Mouse (Mus musculus) left cerebral cortex, postnatal 14 days (tissue): Measurements from ENCODE around the gene Tmcc1. TPM values are rescaled to one million over a fixed set of nuclear protein-coding genes. Genes with fewer than 3 reads are reported as not detected.

Source experiments
- DNase-seq, 2 experiments: peaks; one replicate each; pipeline ENCODE4 v3.0.0; 2021 to 2022; ENCODE audit warnings: low spot score in 2 of 2, mixed read lengths in 1 of 2
- intact Hi-C: fragments of 180-260 bp; cut with DNase I; formaldehyde crosslinking; loops from one replicate; pipeline ENCODE4 v1.15.1; 2025
- total RNA-seq, 2 experiments: library from RNA; stranded (reverse); gene quantifications; 2 replicates each; pipeline ENCODE4 v1.2.3; 2021

Tmcc1 gene
- total RNA-seq, 2 experiments from 2014 or later = 57.1 to 60.6 TPM

DNA sequence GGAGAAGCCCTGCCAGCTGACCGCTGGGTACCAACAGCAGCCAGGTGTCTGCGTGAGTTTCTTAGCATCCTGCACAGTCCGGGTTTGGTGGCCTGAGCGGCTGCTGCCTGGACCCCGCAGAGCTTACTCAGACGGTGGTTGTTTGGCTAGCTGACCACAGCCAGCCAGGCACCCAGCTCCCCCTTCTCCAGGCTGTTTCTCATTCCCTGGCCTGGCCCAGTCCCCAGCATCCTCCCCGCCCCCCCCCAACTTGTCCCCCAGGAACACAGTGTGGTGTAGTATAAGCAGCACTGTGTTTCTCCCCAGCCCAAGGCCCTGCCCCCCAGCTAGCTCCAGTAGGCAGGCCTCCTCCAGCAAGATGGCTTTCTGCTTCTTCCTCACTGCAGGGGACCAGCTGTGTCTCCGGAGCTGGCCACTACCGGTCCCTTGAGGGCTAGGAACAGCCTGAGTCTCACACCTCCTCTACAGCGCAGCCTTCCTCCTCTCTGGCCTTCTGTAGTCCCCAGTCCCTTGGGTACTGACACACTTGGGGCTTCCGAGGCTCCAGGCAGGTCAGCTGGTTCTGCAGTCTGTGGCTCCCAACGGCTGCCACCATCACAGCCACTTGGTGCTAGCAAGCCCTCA is 206.7 kb downstream of the Tmcc1 start:
- no peak for DNase-seq
- intact Hi-C loops = no loop called here

DNA sequence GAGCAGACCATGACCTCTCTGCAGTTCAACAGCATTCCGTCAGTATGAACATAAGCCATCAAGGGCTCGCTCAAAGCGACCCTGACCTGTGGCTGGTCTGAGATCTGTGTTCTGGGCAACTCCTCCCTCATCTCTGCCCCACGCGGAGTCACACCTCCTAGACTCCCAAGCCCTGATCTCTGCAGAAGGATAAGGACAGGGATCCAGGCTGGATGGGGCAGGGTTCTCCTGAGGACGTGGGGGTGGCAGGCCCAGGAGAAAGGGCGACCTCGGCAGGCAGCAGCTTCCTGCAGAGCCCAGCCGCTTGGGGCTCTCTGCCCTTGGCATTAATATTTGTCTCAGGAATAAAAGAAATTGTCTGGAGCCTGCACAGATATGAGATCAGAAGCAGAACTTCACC is 207.7 kb downstream of the Tmcc1 start:
- DNase-seq = no peak
- intact Hi-C loops = no loop called here

DNA sequence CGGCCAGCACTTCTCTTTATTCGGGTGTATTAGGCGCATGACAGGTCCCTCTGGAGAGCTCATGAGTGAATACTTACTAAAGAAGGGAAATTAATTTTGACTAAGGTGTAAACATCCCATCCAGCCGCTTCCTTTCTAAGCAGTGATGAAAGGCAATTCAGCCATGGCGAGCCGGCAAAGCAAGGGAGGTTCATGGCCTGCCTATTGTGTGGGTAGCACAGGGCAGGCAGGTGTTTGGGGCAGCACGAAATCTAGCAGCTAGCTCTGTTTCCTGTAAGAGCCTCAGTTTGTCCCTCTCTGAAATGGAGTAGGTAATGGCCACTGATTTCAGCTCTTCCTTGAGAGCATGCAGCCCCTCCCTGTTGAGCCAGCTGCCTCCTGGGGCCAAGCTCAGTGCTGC is 208.7 kb downstream of the Tmcc1 start:
- intact Hi-C loops = no loop called here
- no peak for DNase-seq

DNA sequence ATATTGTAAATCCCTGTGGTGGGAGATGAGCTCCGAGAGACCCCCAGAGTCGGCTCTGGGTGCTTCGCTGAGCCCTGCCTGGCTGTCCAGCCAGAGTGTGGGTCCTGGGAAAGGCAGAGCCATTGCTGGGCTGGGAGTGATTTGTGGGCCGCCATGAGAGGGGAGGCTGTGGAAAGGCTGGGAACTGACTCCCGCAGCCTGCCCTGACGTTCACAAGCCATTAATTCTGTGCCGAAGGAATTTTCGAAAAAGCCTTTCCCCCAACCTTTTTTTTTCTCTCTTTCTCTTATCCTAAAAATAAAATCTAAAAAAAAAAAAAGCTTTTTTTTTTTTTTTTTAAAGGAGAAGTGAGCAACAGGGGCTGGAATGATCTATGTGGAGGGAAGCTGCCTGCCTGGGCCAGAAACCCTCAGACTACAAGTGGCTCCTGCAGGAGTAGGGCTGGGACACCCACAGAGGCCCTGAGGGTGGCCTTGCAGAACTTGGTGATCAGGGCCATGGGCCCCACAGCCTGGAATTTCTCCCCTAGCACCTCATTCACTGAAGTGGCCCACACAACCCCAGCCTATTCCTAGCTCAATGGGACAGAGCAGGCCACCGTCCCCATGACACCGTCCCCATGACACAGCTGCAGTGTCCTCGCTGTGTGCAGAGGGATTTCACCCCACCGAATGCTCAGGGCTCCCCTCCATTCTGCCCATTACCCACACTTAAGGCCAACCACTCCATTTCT is 209.8 kb downstream of the Tmcc1 start:
- intact Hi-C loops = no loop called here

DNA sequence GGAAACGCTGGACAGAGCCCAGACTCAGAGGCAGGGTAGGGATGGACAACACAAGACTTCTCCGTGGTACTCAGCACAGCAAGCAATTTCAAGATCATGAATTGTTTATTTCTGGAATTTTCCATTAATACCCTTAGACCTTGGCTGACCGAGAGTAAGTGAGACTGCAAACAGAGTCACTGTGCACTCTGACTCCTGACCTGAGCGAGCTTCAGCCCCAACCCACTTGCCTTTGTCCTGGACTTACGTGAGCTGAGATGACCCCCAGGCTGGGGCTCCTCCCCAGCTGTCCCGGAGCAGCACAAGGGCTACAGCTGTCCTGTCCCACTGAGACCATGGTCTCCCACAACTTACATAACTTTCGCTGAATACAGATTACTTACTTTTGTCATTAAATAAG is 210.4 kb downstream of the Tmcc1 start:
- intact Hi-C loops = no loop called here

More for the DNA sequence above, 209.8 kb downstream of the Tmcc1 start:
- DNase-seq = no peak

DNA sequence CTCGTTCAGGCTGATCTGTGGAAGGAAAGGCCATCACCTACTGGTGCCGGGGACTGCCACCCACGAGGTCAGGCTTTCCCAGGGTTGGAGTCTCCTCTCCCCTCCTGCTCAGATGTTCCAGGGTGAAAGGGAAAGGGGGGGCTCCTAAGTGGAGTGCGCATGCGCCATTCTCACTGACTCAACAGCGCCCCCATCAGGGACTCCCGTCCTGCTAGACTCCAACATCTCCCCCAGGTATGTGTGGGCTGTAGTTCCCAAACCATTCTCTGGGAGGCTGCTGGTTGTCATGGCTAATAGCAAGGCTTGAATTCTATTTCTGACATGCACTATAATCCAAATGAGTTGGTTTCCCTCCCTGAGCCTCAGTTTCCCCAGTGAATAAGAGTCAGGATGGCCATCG is 214.7 kb downstream of the Tmcc1 start:
- DNase-seq = peak in 1 of 2 experiments; percentile 64
- intact Hi-C loops = no loop called here

More for the DNA sequence above, 210.4 kb downstream of the Tmcc1 start:
- no peak for DNase-seq

DNA sequence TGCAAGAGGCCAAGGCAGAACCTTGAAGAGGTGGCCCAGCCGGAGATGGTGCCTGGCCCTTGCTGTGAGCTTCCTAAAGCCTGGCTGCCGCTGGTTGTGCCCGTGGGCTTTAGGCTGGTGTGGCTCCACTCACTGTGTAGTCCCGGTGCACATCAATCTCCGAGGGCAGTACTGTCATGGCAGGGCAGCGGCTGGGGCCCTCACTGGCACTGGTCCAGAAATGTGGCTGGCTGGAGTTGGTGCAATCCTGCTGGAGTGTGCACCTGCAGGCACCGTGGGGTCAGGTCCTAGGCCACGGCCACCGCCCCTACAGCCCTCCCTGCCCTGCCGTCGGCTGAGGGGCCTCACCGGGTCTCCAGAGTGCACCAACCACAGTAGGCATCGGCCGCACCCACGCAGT is 215.5 kb downstream of the Tmcc1 start:
- no peak for DNase-seq
- intact Hi-C loops = no loop called here

DNA sequence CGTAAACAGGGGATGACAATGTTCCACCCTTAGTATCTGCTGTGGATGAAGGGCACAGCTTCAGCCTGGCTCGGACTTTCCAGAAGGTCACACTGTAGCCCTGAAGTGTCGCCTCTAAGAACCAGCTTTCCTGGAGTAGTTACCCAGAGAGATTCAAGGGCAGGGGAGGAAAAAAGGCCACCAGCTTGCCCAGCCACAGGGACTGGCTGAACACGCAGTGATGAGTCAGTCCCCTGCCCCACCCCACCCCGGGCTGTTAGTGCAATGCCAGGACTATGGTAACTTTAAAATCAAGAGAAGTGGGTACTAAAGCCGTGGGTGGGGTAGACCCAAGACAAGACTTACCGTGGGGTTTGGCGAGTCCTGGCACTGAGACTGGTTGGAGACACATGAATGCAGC is 217.7 kb downstream of the Tmcc1 start:
- intact Hi-C loops = no loop called here
- no peak for DNase-seq

DNA sequence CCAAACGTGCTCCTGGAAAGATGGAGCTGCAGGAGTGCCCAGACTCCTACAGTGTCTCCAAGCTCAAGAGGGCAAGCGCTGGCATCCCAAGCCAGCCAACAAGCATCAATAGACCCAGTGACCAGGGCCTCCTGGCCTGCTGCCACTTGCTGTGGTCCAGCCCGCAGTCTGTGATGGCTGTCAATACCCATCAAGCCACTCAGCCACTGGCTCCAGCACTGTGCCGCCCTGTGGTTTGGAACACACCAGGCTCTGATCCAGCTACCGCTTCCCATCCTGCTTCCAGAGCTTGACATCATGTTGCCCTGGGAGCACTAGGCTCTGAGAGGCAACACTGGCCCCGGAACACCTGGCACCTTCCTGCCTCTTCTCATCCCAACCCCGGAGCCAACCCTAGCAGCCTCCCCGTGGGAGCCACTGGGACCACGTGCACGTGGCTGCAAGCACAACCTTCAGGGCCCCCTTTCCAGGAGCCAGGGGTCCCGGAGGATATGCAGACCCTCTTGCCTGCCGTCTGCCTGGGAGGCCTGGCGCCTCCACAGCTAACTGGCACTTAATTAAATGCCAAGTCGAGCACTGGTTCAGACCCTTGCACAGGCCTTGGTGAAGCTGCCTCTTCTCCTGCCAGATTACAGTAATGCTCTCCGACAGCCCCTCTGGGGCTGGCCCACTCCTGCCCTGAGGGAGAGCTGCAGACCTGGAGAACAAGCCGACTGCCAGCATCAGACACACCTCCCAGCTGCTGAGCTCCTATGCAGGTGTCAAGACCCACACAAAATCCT is 219.2 kb downstream of the Tmcc1 start:
- intact Hi-C loops = no loop called here
- DNase-seq = peak in 1 of 2 experiments; percentile 58

DNA sequence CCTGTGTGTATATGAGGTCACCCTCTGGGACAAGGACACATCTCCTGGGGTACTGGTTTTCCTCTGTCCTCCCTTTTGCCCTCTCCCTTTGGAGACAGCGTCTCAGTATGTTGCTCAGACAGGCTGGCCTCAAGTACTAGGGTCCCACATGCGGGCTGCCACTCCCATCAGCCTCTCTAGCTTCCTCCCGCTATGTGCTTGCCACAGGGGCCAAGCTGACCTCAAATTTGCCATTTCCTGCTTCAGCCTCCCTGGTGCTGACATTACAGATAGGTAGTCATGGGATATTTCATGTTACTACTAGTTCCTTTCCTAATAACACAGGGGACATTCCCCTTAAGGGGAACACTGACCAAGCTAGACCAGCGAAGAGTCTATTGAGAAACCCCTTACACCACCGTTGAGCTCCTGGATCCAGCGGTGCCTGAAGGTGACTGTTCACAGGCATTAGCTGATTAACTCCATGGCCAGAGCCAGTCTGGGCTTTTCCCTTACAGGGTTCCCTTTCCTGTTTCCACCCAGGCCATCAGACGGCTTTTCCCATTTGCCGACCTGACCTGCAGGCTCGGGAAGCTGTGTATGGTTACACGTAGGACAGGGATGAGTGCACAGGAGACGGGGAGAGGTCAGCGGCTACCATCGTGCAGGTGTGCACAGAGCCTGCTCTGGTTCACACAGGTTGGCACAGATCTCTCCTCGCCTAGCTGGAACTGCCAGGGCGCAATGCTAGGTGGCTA is 220.0 kb downstream of the Tmcc1 start:
- no peak for DNase-seq
- intact Hi-C loops = no loop called here

DNA sequence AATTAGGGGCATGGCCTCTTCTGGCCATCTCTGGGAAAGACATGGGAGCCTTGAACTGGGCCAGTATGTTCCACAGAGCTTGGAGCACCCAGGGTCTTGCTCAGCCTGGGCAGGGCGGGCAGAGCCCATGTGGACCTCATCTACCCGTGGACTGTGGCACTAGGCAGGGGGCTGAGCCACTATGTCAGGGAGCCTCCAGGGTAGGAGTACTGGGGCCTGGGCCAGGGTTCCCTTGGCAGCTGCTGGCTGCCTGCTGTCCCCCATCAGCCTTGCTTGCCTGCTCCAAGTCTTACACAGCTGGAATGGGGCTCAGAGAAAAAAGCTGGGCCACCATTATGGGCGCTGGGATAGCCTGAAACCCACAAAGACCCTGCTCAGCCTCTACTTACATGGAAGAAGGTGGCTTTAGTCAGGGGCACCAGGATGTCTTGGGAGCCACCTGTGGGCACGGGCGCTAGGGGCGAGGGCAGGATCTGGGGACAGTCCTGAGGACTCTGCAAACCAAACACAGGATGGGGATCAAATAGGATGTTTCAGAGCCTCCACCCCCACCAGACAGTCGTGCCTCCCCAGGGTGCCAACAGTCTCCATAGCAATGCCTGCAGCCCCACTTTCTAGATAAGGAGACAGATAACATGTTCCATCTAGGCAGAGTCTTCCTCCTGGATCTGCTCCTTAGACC is 221.1 kb downstream of the Tmcc1 start:
- DNase-seq = no peak
- intact Hi-C loops = no loop called here

DNA sequence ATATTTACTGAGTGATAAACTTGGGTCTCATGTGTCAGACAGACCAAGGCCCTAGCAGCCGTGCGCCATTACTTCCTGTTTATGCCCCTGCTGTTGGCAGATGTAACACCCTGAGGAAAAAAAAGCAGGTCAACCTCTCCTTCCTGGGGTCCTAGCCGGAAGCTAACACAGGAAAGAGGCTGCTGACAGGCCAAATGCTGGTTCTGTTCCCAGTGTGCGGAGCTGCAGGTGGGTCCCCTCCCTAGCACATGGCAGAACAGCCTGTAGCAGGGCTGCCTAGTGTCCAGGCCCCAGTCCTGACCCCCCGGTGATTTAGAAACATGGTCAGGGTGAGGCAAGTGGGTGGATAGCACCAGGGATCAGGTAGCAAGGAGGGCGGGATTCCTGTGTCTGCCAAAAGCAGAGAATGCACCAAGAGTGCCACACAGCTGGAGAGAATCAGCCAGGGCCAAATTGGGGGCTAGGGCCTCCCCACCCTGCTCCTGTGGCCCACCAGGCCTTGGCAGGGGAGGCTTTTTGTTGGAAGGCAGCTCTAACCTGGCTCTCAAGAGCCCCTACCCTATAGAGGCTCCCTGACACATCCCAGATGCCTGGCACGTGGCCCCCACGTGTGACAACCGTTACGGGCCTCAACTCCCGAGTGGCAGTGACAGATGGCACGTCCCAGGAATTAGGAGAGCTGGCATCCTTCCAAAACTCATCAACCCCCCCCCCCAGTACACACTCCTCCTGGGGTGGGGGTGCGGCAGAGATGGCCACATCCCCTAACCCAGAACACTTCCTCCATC is 221.8 kb downstream of the Tmcc1 start:
- intact Hi-C loops = no loop called here
- DNase-seq = no peak

DNA sequence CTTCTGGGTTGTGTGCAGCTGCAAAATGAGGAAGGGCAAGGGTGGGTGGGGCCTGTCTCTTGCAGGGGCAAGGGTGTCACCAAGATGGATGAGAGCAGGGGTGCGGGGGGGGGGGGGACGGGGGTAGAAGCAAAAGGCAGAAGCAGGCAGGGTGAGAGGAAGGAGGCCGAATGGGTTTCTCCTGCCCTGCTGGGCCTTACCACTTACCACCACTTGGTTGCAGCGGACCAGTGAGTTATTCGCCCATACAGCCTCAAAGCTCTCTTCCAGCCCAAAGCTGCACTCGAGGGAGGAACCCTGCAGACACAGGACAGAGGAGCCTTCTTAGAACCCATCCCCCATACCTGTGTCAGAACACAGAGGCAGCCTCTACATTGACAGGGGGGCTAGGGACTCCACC is 223.3 kb downstream of the Tmcc1 start:
- no peak for DNase-seq
- intact Hi-C loops = no loop called here

DNA sequence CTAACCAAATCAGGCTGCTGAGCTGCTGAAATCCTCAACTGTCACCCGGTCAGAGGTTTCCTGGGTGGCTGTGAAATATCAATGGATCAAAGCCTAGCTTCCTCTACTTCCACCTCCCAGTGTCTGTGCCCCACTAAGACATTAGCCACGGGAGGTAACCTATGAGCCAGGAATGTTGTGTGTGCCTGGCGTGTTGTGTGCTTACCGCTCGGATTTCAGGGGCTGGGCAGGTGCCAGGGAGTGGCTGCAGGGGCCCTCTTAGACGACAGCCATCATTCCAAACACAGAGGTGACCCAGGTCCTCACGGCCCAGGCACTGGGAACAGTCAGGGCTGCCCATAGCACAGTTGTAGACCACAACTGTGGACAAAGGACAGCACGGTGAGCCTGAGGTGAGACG is 224.2 kb downstream of the Tmcc1 start:
- intact Hi-C loops = no loop called here
- DNase-seq = no peak

DNA sequence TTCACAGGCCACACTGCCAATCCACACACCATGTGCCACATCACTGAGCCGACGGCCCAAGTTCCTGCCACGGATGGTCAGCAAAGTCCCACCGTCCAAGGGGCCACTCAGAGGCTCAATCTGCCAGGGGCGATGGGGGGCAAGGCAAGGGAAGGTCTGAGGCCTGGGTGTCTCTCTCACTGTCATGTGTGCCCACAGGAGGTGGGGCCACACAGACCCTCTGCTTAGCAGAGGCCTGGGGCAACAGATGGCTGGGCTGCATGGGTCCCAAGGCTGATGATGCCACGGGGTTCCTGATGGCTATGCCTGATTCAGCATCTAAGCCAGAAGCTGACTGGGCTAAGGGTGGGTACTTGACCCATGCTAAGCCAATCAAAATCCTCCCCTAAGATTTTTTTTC is 224.6 kb downstream of the Tmcc1 start:
- intact Hi-C loops = no loop called here
- no peak for DNase-seq
